Mouse (Mus musculus) urinary bladder, adult 18-20 months (tissue): ENCODE results near the gene Bcl9l.

ENCODE experiments used
- DNase-seq, 2 experiments: peaks; one replicate each; pipeline ENCODE4 v3.0.0; 2022; ENCODE audit warnings: low spot score in 2 of 2, mixed read lengths in 2 of 2

Bcl9l gene

GRCm38 (mm10) chr9:44483041-44483509, 450 bp downstream of the Bcl9l start:
- DNase-seq = peak in 1 of 2 experiments; percentile 38

GRCm38 (mm10) chr9:44483510-44484044, 952 bp downstream of the Bcl9l start:
- DNase-seq = peak; percentile 60 to 65

GRCm38 (mm10) chr9:44484311-44485104, 1.9 kb downstream of the Bcl9l start:
- DNase-seq = no peak

- DNase-seq = no peak
Observed at GRCm38 (mm10) chr9:44485105-44485515, 2.5 kb downstream of the Bcl9l start.

- peak; percentile 55 to 68 for DNase-seq
Observed at GRCm38 (mm10) chr9:44485516-44486161, 3.0 kb downstream of the Bcl9l start.

- DNase-seq = no peak
Observed at GRCm38 (mm10) chr9:44486335-44486734, 3.7 kb downstream of the Bcl9l start.

- no peak for DNase-seq
Observed at GRCm38 (mm10) chr9:44486741-44487421, 4.3 kb downstream of the Bcl9l start.

GRCm38 (mm10) chr9:44487441-44487840, 4.8 kb downstream of the Bcl9l start:
- peak; percentile 61 to 83 for DNase-seq

GRCm38 (mm10) chr9:44488416-44488815, 5.8 kb downstream of the Bcl9l start:
- DNase-seq = no peak

GRCm38 (mm10) chr9:44488855-44489381, 6.3 kb downstream of the Bcl9l start:
- DNase-seq = peak; percentile 45 to 67

GRCm38 (mm10) chr9:44489651-44490085, 7.0 kb downstream of the Bcl9l start:
- no peak for DNase-seq

GRCm38 (mm10) chr9:44490086-44490967, 7.7 kb downstream of the Bcl9l start:
- DNase-seq = no peak

- no peak for DNase-seq
Observed at GRCm38 (mm10) chr9:44491351-44491750, 8.7 kb downstream of the Bcl9l start.

- no peak for DNase-seq
Observed at GRCm38 (mm10) chr9:44492631-44493461, 10.2 kb downstream of the Bcl9l start.

- DNase-seq = no peak
Observed at GRCm38 (mm10) chr9:44494261-44494862, 11.7 kb downstream of the Bcl9l start.

GRCm38 (mm10) chr9:44494863-44495809, 12.5 kb downstream of the Bcl9l start:
- DNase-seq = no peak

- DNase-seq = no peak
Observed at GRCm38 (mm10) chr9:44495810-44496344, 13.3 kb downstream of the Bcl9l start.
